Mouse (Mus musculus) kidney, embryonic 16.5 days (tissue): ENCODE data around the gene Prc1. TPM values are rescaled to one million over a fixed set of nuclear protein-coding genes. Genes with fewer than 3 reads are reported as not detected.
"Not testable (repeated sequence)": the region's sequence is repeated elsewhere in the genome, so short reads cannot be mapped to it uniquely, and the experiment has no call there.

Source experiments
- ATAC-seq: fragments of 200-750 bp; cut with Nextera tagmentation; 2 replicates; pipeline ENCODE4 v1.8.0; 2017; ENCODE audit warnings: moderate TSS enrichment; ENCODE audit not compliant: low FRiP score, low TSS enrichment
- H3K27ac ChIP-seq: fragments of 300-500 bp; sonication (generic); 2 replicates; pipeline ENCODE4 v1.5.1; 2014; ENCODE audit warnings: low read length
- H3K27me3 ChIP-seq: fragments of 300-500 bp; sonication (generic); 2 replicates; pipeline ENCODE4 v1.6.1; 2014; ENCODE audit warnings: low read length, control low read depth, mixed read lengths; ENCODE audit not compliant: insufficient read depth
- H3K36me3 ChIP-seq: fragments of 300-500 bp; sonication (generic); 2 replicates; pipeline ENCODE4 v1.6.1; 2014; ENCODE audit warnings: low read length, control low read depth, mixed read lengths; ENCODE audit not compliant: insufficient read depth
- H3K4me1 ChIP-seq: fragments of 300-500 bp; sonication (generic); 2 replicates; pipeline ENCODE4 v1.6.1; 2014; ENCODE audit warnings: low read length, control low read depth, mixed read lengths; ENCODE audit not compliant: insufficient read depth
- H3K4me2 ChIP-seq: fragments of 300-500 bp; sonication (generic); replicated peaks from 2 replicates; pipeline ENCODE4 v1.6.1; 2014; ENCODE audit warnings: low read depth, low read length
- H3K4me3 ChIP-seq: fragments of 300-500 bp; sonication (generic); 2 replicates; pipeline ENCODE4 v1.5.1; 2014; ENCODE audit warnings: mild to moderate bottlenecking, low read length
- H3K9ac ChIP-seq: fragments of 300-500 bp; sonication (generic); replicated peaks from 2 replicates; pipeline ENCODE4 v1.6.1; 2014; ENCODE audit warnings: low read length
- H3K9me3 ChIP-seq: fragments of 300-500 bp; sonication (generic); 2 replicates; pipeline ENCODE4 v1.6.1; 2016; ENCODE audit warnings: low read length, control low read depth
- WGBS: fragments of 180-500 bp; shearing (Covaris S2); extraction: QIAGEN DNeasy Blood & Tissue Kit; methylation state at CpG from one replicate; pipeline ENCODE4 v1.1.7; 2014; 5-methylcytosine and 5-hydroxymethylcytosine counted together
- polyA plus RNA-seq: library from polyadenylated mRNA; unstranded; fragments of >200 nt; fragmentation: Nextera tagmentation; extraction: Ambion mirVana; gene quantifications from 2 replicates; pipeline ENCODE4 v1.2.1, GENCODE M21; 2015

Prc1 gene
- polyA plus RNA-seq, 1 experiment from 2014 or later = 146 TPM

GRCm38 (mm10) chr7:80324816-80325119 is 30.5 kb downstream of the Prc1 start:
- ATAC-seq, H3K9me3 ChIP-seq, H3K27me3 ChIP-seq, H3K9ac ChIP-seq, H3K4me3 ChIP-seq: not testable (repeated sequence)
- H3K4me2 ChIP-seq = peak overlapping the region; percentile 88
- H3K27ac ChIP-seq = peak overlapping the region; percentile 94; the same call in 1 of the 2 replicates
- WGBS = 38% methylated on average over 4 of the region's 5 CpGs
- H3K4me1 ChIP-seq = peaks cover 14% of the 10 kb centered on the region
- peaks cover 47% of the 10 kb centered on the region for H3K36me3 ChIP-seq

DNA sequence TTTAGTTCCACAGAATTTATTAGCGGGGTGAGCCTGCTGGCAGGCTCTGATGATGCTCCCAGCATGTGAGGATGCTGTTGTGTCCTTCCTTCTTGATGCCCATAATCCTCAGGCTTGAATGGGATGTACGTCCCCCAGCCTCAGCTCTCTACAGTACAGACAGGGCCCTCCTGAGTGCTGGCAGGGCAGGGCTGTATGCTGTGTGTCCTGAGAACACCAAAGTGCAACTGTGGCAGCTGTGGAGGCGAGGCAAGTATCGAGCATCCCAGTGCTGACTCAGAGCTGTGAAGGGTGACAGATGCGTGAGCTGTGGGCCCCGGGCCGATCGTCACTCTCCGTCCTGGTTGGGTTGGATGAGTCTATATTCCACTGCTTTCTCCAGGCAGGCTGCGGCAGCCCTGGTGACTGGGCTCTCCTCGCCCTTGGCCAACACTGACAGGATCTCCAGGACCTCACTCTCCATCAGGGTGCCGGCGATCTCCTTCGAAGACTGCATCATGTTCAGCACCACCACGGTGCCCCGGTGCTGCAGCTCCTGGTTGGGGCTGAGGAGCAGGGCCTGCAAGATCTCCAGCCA is 31.1 kb downstream of the Prc1 start:
- H3K9ac ChIP-seq = no peak overlapping the region
- peak overlapping the region; percentile 69; the same call in 1 of the 2 replicates for H3K27ac ChIP-seq
- H3K27me3 ChIP-seq = no peaks in the 10 kb centered on the region
- no peaks in the 10 kb centered on the region for H3K9me3 ChIP-seq
- no peak overlapping the region for H3K4me3 ChIP-seq
- no peak for ATAC-seq
- H3K4me2 ChIP-seq = no peak overlapping the region
- H3K4me1 ChIP-seq = peaks cover 14% of the 10 kb centered on the region
- H3K36me3 ChIP-seq = peaks cover 52% of the 10 kb centered on the region
- WGBS = 94% methylated on average over 16 of the region's 16 CpGs

GRCm38 (mm10) chr7:80326076-80326475 is 31.8 kb downstream of the Prc1 start:
- no peak overlapping the region for H3K27ac ChIP-seq
- no peak for ATAC-seq
- no peaks in the 10 kb centered on the region for H3K9me3 ChIP-seq
- H3K36me3 ChIP-seq = peaks cover 54% of the 10 kb centered on the region
- peaks cover 14% of the 10 kb centered on the region for H3K4me1 ChIP-seq
- H3K9ac ChIP-seq = no peak overlapping the region
- H3K27me3 ChIP-seq = no peaks in the 10 kb centered on the region
- no peak overlapping the region for H3K4me3 ChIP-seq
- no peak overlapping the region for H3K4me2 ChIP-seq
- 94% methylated on average over 19 of the region's 19 CpGs for WGBS

- 0 out of 2 replicates have a peak, but pooled peaks cover 5% of the 10 kb centered on the region for H3K9me3 ChIP-seq
- WGBS = 90% methylated on average over 8 of the region's 8 CpGs
- no peak for ATAC-seq
These were observed 36.0 kb downstream of the Prc1 start for GRCm38 (mm10) chr7:80330278-80330677.

DNA sequence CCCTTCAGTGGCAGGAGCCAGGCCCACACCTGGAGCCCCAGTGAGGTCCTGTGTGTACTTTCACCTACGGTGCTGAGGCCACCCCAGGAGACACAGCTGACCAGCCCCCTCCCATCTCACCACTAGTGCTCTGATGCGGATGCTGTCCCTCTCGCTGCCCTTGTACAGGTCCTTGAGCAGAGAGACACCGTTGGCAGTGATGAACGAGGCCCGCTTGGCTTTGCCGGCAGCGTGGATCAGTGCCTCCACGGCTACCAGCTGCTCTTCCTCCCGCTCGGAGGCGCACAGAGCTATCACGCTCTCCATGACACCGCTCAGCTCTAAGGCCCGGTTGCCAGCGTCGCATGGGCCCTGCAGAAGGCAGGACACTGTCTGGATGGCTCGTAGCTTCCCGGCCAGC is 37.2 kb downstream of the Prc1 start:
- no peak for ATAC-seq
- H3K4me1 ChIP-seq = no peaks in the 10 kb centered on the region
- no peaks in the 10 kb centered on the region for H3K27me3 ChIP-seq
- no peak overlapping the region for H3K27ac ChIP-seq
- H3K9me3 ChIP-seq = 0 out of 2 replicates have a peak, but pooled peaks cover 5% of the 10 kb centered on the region
- peaks cover 91% of the 10 kb centered on the region for H3K36me3 ChIP-seq
- WGBS = 91% methylated on average over 19 of the region's 19 CpGs
- no peak overlapping the region for H3K4me2 ChIP-seq
- no peak overlapping the region for H3K9ac ChIP-seq
- no peak overlapping the region for H3K4me3 ChIP-seq

More at GRCm38 (mm10) chr7:80330278-80330677, 36.0 kb downstream of the Prc1 start:
- H3K27me3 ChIP-seq = no peaks in the 10 kb centered on the region
- peaks cover under 1% of the 10 kb centered on the region for H3K4me1 ChIP-seq
- H3K27ac ChIP-seq = no peak overlapping the region
- H3K4me2 ChIP-seq = no peak overlapping the region
- no peak overlapping the region for H3K9ac ChIP-seq
- no peak overlapping the region for H3K4me3 ChIP-seq
- H3K36me3 ChIP-seq = peaks cover 91% of the 10 kb centered on the region

- 84% methylated on average over 4 of the region's 4 CpGs for WGBS
- H3K27me3 ChIP-seq = no peaks in the 10 kb centered on the region
- peaks cover 13% of the 10 kb centered on the region for H3K4me1 ChIP-seq
- H3K36me3 ChIP-seq = peaks cover 69% of the 10 kb centered on the region
- H3K4me2 ChIP-seq = no peak overlapping the region
- H3K4me3 ChIP-seq = no peak overlapping the region
- ATAC-seq = no peak
- no peak overlapping the region for H3K27ac ChIP-seq
- H3K9me3 ChIP-seq = 0 out of 2 replicates have a peak, but pooled peaks cover 5% of the 10 kb centered on the region
- H3K9ac ChIP-seq = no peak overlapping the region
These were observed 40.6 kb downstream of the Prc1 start for GRCm38 (mm10) chr7:80334848-80335247.

DNA sequence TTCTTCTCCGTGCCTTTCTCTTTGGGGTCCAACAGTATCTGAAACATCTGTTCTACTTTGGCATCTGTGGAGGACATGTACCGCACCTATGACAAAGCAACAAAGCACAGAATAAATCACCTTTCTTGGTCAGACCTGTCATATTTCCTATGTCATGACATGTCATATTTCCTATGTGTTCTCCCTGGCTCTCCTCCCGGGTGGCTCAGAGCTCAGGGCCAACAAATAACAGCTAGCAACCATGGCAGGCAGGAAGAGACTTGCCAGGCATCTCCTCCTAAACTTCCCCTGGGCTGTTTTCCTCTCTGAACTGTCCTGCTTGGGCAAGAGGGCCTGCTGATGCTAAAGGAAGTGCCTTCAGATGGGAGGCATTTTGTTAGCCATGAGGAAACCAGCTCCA is 42.7 kb downstream of the Prc1 start:
- WGBS = 92% methylated on average over 3 of the region's 3 CpGs
- no peak overlapping the region for H3K4me2 ChIP-seq
- H3K9me3 ChIP-seq = 0 out of 2 replicates have a peak, but pooled peaks cover 5% of the 10 kb centered on the region
- H3K4me1 ChIP-seq = peaks cover 22% of the 10 kb centered on the region
- no peak overlapping the region for H3K9ac ChIP-seq
- H3K36me3 ChIP-seq = peaks cover 48% of the 10 kb centered on the region
- H3K27me3 ChIP-seq = no peaks in the 10 kb centered on the region
- H3K27ac ChIP-seq = no peak overlapping the region
- no peak for ATAC-seq
- H3K4me3 ChIP-seq = no peak overlapping the region

GRCm38 (mm10) chr7:80339371-80339770 is 45.1 kb downstream of the Prc1 start:
- peak overlapping the region; percentile 85 for H3K4me2 ChIP-seq
- peak overlapping the region; percentile 80 for H3K4me3 ChIP-seq
- peaks cover 25% of the 10 kb centered on the region for H3K36me3 ChIP-seq
- H3K4me1 ChIP-seq = peaks cover 32% of the 10 kb centered on the region
- no peaks in the 10 kb centered on the region for H3K9me3 ChIP-seq
- H3K27me3 ChIP-seq = no peaks in the 10 kb centered on the region
- peak overlapping the region; percentile 82 for H3K9ac ChIP-seq
- 0 out of 2 replicates have a peak overlapping the region, but pooled peaks have one; percentile 11 for H3K27ac ChIP-seq
- no peak for ATAC-seq
- 6% methylated on average over 16 of the region's 17 CpGs for WGBS

- WGBS = under 1% methylated on average over 45 of the region's 45 CpGs
- Histone ChIP-seq H3K4me2 (peak overlapping the region; percentile 85), H3K4me1 (peaks cover 32% of the 10 kb centered on the region), H3K27ac (peak overlapping the region; percentile 90), H3K36me3 (peaks cover 19% of the 10 kb centered on the region), H3K9me3 (no peaks in the 10 kb centered on the region), H3K4me3 (peak overlapping the region; percentile 80), H3K27me3 (no peaks in the 10 kb centered on the region), H3K9ac (peak overlapping the region; percentile 82)
- ATAC-seq = peak; percentile 98
These were observed 45.8 kb downstream of the Prc1 start for GRCm38 (mm10) chr7:80339793-80340628.

DNA sequence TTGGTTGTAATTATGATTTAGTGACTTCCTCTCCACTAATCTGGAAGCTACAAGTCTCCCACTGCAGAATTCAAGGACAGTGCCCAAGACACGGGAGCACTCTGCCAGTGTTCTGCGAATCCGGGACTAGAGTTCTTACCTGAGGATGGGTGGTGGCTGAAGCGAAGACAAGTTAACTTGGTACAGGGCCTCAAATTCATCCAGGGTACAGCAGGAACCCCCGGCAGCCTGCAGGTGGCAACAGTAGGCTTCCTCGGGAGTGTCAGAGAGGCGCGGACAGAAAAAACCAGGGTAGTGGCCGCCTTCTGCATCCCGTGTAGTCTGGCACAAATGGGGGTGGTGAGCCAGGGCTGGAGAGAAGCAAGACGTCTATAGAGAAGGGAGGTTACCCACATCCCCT is 46.5 kb downstream of the Prc1 start, which contains the start of gene Unc45a:
TSS of gene Unc45a (minus strand) at position 213 of the 400 bp plus-strand sequence.
- peak within 1 kb of the TSS; percentile 85 for H3K4me2 ChIP-seq
- peak within 1 kb of the TSS; percentile 80 for H3K4me3 ChIP-seq
- H3K27me3 ChIP-seq = no peaks in the 10 kb centered on the region
- peaks cover 32% of the 10 kb centered on the region for H3K4me1 ChIP-seq
- no peaks in the 10 kb centered on the region for H3K9me3 ChIP-seq
- under 1% methylated on average over 11 of the region's 11 CpGs for WGBS
- ATAC-seq = peak; percentile 68
- peaks cover 14% of the 10 kb centered on the region for H3K36me3 ChIP-seq
- peak within 1 kb of the TSS; percentile 90 for H3K27ac ChIP-seq
- peak within 1 kb of the TSS; percentile 82 for H3K9ac ChIP-seq
